Mouse (Mus musculus): Measurements from ENCODE around the gene Alpl.

DNA sequence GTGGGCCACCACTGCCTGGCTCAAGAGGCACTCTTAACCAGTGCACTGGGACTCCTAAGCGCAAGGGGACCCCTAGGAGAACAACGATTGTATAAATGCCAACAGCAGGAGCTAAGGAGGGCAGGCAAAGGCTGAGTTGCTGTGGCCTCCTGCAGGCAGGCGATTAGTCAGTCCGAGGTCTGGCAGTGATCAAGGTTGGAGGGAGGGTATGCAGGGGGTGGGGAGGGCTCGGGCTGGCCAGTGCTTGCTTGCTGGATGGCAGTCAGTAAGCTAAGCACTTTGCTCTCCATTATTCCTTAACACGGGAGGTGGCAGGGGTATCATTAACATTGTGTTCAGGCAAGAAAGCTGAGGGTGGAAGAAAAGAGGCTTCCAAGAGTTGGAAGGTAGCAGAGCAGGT is 34.2 kb upstream of the Alpl start:
- TF ChIP-seq GATA1 (IDR thresholded peaks at IDR 0.05; ENCODE audit: low read length) (no peak), TAL1 (IDR thresholded peaks at IDR 0.05; ENCODE audit: low read length) (no peak)

All from erythroblast, embryonic 14.5 days (primary cell).